Mouse (Mus musculus) cerebellum, adult 2 months (tissue): Measurements from ENCODE around the gene Wif1.

Experiments
- CTCF ChIP-seq: fragments of 200-500 bp; IDR thresholded peaks from 2 replicates; pipeline ENCODE4 v1.5.1; 2011; ENCODE audit warnings: low read depth, mild to moderate bottlenecking, control low read depth, low read length, moderate library complexity, borderline replicate concordance; ENCODE audit not compliant: insufficient read depth
- POLR2A ChIP-seq: fragments of 200-500 bp; IDR thresholded peaks from 2 replicates; pipeline ENCODE4 v1.6.1; 2011; ENCODE audit warnings: low read length, control low read depth, borderline replicate concordance; ENCODE audit not compliant: insufficient read depth

DNA sequence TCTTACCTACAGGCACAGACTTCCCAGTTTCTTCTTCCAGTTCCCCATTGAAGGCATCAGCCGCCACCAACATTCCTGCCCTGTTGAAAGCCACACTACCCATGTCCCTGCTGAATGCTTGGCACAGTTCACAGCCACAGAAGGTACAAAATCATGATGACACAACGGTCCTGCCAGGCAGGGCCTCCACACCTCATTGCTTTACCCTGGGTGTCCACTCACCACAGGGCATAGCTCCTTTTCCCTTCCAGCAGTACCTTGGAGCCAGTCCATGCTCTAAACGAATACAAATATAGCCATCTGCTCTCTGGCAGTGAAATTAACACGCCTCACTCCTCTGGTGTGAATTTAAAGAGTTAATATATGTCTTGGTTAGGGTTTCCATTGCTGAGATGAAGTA is 49.1 kb downstream of the Wif1 start:
- no peak for TF ChIP-seq CTCF
- TF ChIP-seq POLR2A, result no peak
